Mouse (Mus musculus): ENCODE measurements around the gene Olfr98.

GRCm38 (mm10) chr17:37219846-37220245 is 43.7 kb downstream of the Olfr98 start, which contains the start of gene Olfr96:
- TF ChIP-seq CTCF (IDR thresholded peaks at IDR 0.05; ENCODE audit: low read depth) (no peak), EP300 (IDR thresholded peaks at IDR 0.05; ENCODE audit: low read depth) (no peak)

Data from liver, postnatal 0 days (tissue).